Mouse (Mus musculus): ENCODE results near the gene D3Ertd254e.

Gene D3Ertd254e

DNA sequence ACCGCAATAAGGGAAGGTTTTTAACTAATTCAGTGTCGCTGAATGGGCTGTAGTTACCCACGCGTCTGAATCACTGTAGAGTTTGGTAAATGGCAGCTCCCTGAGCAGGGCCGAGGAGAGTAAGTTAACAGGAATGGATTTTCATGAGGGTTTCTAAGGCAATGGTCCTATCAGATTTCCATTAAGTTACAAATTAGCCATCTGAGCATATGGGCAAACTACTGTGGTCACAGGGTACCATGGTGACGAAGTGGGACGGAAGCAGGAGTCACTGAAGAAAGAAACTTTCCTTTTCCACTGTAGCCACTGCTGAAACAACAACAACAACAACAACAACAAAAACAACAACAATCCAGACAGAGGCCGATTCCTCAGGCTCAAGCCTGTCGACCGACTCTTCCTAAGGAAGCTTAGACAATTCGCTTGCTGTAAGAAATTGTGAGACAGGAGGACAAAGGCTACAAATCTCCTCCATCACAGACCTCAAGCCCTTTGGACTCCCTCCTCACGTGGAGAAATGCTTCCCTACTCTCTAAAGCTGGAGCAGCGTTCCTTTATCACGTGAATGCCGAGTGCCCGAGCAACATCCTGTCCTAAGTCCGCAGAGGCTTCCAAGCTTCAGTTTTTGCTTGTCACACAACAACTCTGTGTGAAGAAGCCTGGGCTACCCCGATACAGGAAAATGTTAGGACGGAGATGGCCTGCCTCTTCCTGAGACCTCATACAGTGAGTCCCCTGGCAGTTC, 56.9 kb downstream of the D3Ertd254e start:
- CTCF ChIA-PET = interaction anchor here in 2 of 4 experiments (1.3 to 2.9 kb wide), 2 partner anchors 123 kb away, joined by 3 to 11 read pairs; no protein-coding TSS in a partner anchor
- POLR2A ChIA-PET = interaction anchor here in 2 of 4 experiments (0.6 to 1.1 kb wide), 2 partner anchors 16 to 288 kb away, joined by 3 to 5 read pairs; no protein-coding TSS in a partner anchor

- CTCF ChIA-PET = interaction anchor here (0.6 to 3.6 kb wide), 18 partner anchors 10 to 1904 kb away, joined by 3 to 35 read pairs (median 4); partner anchors contain the start of gene Qrfpr (in 1 of the 4)
- POLR2A ChIA-PET = interaction anchor here in 2 of 4 experiments (0.5 to 1.5 kb wide), 2 partner anchors 15 to 40 kb away, joined by 3 to 10 read pairs; no protein-coding TSS in a partner anchor
Measured at GRCm38 (mm10) chr3:36209776-36210555, 59.1 kb downstream of the D3Ertd254e start.

DNA sequence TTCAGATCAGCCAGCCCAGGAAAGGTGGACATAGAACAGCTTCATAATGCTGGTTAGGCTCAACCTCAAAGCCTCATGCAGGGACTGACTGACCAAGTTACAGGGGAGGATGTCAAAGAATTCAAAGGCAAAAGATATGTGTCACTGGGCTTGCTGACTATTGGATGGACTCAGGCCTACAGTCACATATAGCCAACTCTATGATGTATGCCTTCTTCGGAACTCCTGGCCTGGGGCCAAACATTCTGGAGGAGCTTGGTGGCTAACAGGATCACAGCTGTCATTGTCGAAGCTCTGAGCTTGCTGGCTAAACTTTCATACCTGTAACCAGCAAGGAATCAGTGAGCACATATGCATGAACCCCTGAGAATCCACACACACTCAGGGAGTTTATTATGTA, 60.1 kb downstream of the D3Ertd254e start:
- ChIA-PET POLR2A (interaction anchor here in 1 of 4 experiments (0.9 to 1.5 kb wide), 2 partner anchors 9 to 14 kb away, joined by 3 read pairs; no protein-coding TSS in a partner anchor), CTCF (interaction anchor here in 3 of 4 experiments (0.8 to 3.6 kb wide), 13 partner anchors 11 to 286 kb away, joined by 3 to 35 read pairs (median 7); partner anchors contain the start of gene Qrfpr (in 1 of the 3))

GRCm38 (mm10) chr3:36212758-36213157, 61.9 kb downstream of the D3Ertd254e start:
- ChIA-PET CTCF (interaction anchor here in 3 of 4 experiments (0.6 to 3.6 kb wide), 3 partner anchors 118 to 411 kb away, joined by 8 to 35 read pairs (median 8); no protein-coding TSS in a partner anchor), POLR2A (no interaction called here)
